In genomic region chr2:57616525-57617225, GRCm38 (mm10) we compare ENCODE assay signal across 8 mouse cellular contexts.
A peak's percentile ranks its signal among the peaks of the same experiment; 100 is the strongest.
DNase-seq lines count a peak whose midpoint lies in the region; ATAC-seq and TF ChIP-seq lines count a peak whose summit lies in the region.
"Had no signal": no experiment of that assay in that cellular context is flagged by ENCODE, and none has a peak within 500 bp of the region (broad histone marks: within the 10 kb centered on the region; RNA-seq: fewer than 3 reads in every experiment).

No protein-coding gene starts in this region.

- no peak for TF ChIP-seq POLR2A in olfactory bulb, adult 2 months (IDR thresholded peaks at IDR 0.05; ENCODE audit: insufficient read depth, low read depth, low read length)

- H3K4me2 ChIP-seq in forebrain, postnatal 0 days (ENCODE audit: low read depth): peak overlapping the region; percentile 43
- H3K4me2 ChIP-seq in limb, embryonic 12.5 days: peak overlapping the region; percentile 61

- H3K27ac ChIP-seq in forebrain, postnatal 0 days (ENCODE audit: low read depth, low read length): no peak overlapping the region
- H3K27ac ChIP-seq in limb, embryonic 12.5 days: no peak overlapping the region
- H3K27ac ChIP-seq in olfactory bulb, adult 2 months (ENCODE audit: insufficient read depth, low read depth, low read length): no peak overlapping the region

- H3K9ac ChIP-seq in forebrain, postnatal 0 days: 0 out of 2 replicates have a peak overlapping the region, but pooled peaks have one; percentile 6
- H3K9ac ChIP-seq in limb, embryonic 12.5 days (replicated peaks): peak overlapping the region; percentile 31; the same call in 1 of the 2 replicates

- H3K4me1 ChIP-seq in forebrain, postnatal 0 days (ENCODE audit: insufficient read depth): 0 out of 2 replicates have a peak, but pooled peaks cover 5% of the 10 kb centered on the region
- H3K4me1 ChIP-seq in limb, embryonic 12.5 days (replicated peaks): peaks cover 8% of the 10 kb centered on the region; the same call in 1 of the 2 replicates
- H3K4me1 ChIP-seq in olfactory bulb, adult 2 months (ENCODE audit: control insufficient read depth, insufficient read depth, low read length): peaks cover 3% of the 10 kb centered on the region

- peak overlapping the region; percentile 23 for H3K4me3 ChIP-seq in forebrain, postnatal 0 days (ENCODE audit: low read depth, low read length)
- peak overlapping the region; percentile 33 for H3K4me3 ChIP-seq in limb, embryonic 12.5 days (replicated peaks)
- peak overlapping the region; percentile 29 for H3K4me3 ChIP-seq in olfactory bulb, adult 2 months (ENCODE audit: insufficient read depth, low read depth, low read length)
- H3K4me3 ChIP-seq: myocyte had no signal

- DNase-seq in brain, adult 2 months (ENCODE audit: low read depth, low spot score): peak; percentile 12
- peak; percentile 6 for DNase-seq in cerebellum, adult 11-12 months
- DNase-seq in forebrain, postnatal 0 days: peak; percentile 16
- DNase-seq in urinary bladder, postnatal 36 days (ENCODE audit: low spot score in 2 of 2): no peak
- no peak for DNase-seq in urinary bladder, adult 2 months (ENCODE audit: low spot score)

- no peaks in the 10 kb centered on the region for H3K36me3 ChIP-seq in forebrain, postnatal 0 days (ENCODE audit: insufficient read depth)
- H3K36me3 ChIP-seq in limb, embryonic 12.5 days: no peaks in the 10 kb centered on the region

- no peaks in the 10 kb centered on the region for H3K27me3 ChIP-seq in forebrain, postnatal 0 days (ENCODE audit: insufficient read depth, low read length)
- no peaks in the 10 kb centered on the region for H3K27me3 ChIP-seq in limb, embryonic 12.5 days

- no peak for ATAC-seq in forebrain, postnatal 0 days
- ATAC-seq in limb, embryonic 12.5 days (ENCODE audit: insufficient number of reproducible peaks, insufficient read depth, low FRiP score, low TSS enrichment, low read depth): no peak

- 5% methylated on average over 19 of the region's 19 CpGs for WGBS in forebrain, postnatal 0 days
- 4% methylated on average over 19 of the region's 19 CpGs for WGBS in limb, embryonic 12.5 days
- WGBS in olfactory bulb, adult 2 months: 20% methylated on average over 19 of the region's 19 CpGs

- no peaks in the 10 kb centered on the region for H3K9me3 ChIP-seq in forebrain, postnatal 0 days (ENCODE audit: low read length)
- no peaks in the 10 kb centered on the region for H3K9me3 ChIP-seq in limb, embryonic 12.5 days

- no peak for TF ChIP-seq CTCF in forebrain, postnatal 0 days (IDR thresholded peaks at IDR 0.05; ENCODE audit: low read depth)
- no peak for TF ChIP-seq CTCF in olfactory bulb, adult 2 months (IDR thresholded peaks at IDR 0.05; ENCODE audit: insufficient read depth, low read depth, low read length)

Comparison
In these comparisons a context has a peak if more than half of its experiments do, and no peak if none do; other contexts are left out.
1. DNase-seq: peak in brain, adult 2 months (single experiment), cerebellum, adult 11-12 months (single experiment) and forebrain, postnatal 0 days (single experiment); none in urinary bladder, postnatal 36 days (0 of 2) and urinary bladder, adult 2 months (single experiment).
2. Peak in every context shown above with its lines, with median percentiles within 50 percentile points of each other: H3K4me3 ChIP-seq.